Mouse (Mus musculus): ENCODE measurements around the gene Mt2.
A peak's percentile ranks its signal among the peaks of the same experiment; 100 is the strongest.

GRCm38 (mm10) chr8:94173848-94174403 lies 1.5 kb downstream of the Mt2 start:
- peak; percentile 65 for TF ChIP-seq CTCF (IDR thresholded peaks at IDR 0.05; ENCODE audit: low read depth)
- no peak for TF ChIP-seq EP300 (IDR thresholded peaks at IDR 0.05; ENCODE audit: low read depth)
